In genomic region chr12:80377604-80378003, GRCm38 (mm10) we compare ENCODE assay signal across 8 mouse cellular contexts. TPM values are rescaled to one million over a fixed set of nuclear protein-coding genes. Genes with fewer than 3 reads are reported as not detected.
DNase-seq lines count a peak whose midpoint lies in the region; ATAC-seq and TF ChIP-seq lines count a peak whose summit lies in the region.

No protein-coding gene starts in this region.

- no peak for ATAC-seq in activated CD4-positive, CD25-positive, alpha-beta regulatory T cell, adult 4 months

- peak; percentile 24 for DNase-seq in kidney, adult 9 months
- DNase-seq in kidney, adult 18-20 months = no peak
- DNase-seq in ES-CJ7 (ENCODE audit: low read depth, low spot score) = peak; percentile 66
- DNase-seq in brain, embryonic 14.5 days (ENCODE audit: low read depth) = peak; percentile 84
- peak; percentile 49 for DNase-seq in lung, postnatal 25 days (ENCODE audit: low spot score)
- DNase-seq in ovary, adult 18-20 months (ENCODE audit: low spot score) = no peak
- no peak for DNase-seq in cerebellum, postnatal 25 days

- no peak for TF ChIP-seq POLR2A in brain, embryonic 14.5 days (IDR thresholded peaks at IDR 0.05; ENCODE audit: borderline replicate concordance, extremely low read depth, insufficient read depth, insufficient read length, poor library complexity, severe bottlenecking)

- TF ChIP-seq CTCF in brain, embryonic 14.5 days (IDR thresholded peaks at IDR 0.05; ENCODE audit: borderline replicate concordance, extremely low read depth, insufficient read depth, insufficient read length) = peak; percentile 63; the same call in 1 of the 2 replicates

RNA-seq across cellular contexts. Expression of gene Dcaf5, which starts 58.8 kb away (rescaled TPM):
- polyA plus RNA-seq in brain, embryonic 14.5 days (2012; rRNA removed) = 39.6 and 53.7 TPM in 2 replicates
- 10 to 100 TPM; 14.9 to 19.0 TPM for polyA plus RNA-seq in activated CD4-positive, CD25-positive, alpha-beta regulatory T cell, adult 4 months (2017; shearing (Covaris generic))

Comparison
In these comparisons a context has a peak if more than half of its experiments do, and no peak if none do; other contexts are left out.
1. DNase-seq: peak in kidney, adult 9 months (single experiment), ES-CJ7 (single experiment), brain, embryonic 14.5 days (single experiment) and lung, postnatal 25 days (single experiment); none in kidney, adult 18-20 months (single experiment), ovary, adult 18-20 months (single experiment) and cerebellum, postnatal 25 days (0 of 2).